Comparison of ENCODE assay signal across 8 mouse cellular contexts in genomic region chr16:96272929-96273619, GRCm38 (mm10). TPM values are rescaled to one million over a fixed set of nuclear protein-coding genes. Genes with fewer than 3 reads are reported as not detected.
DNase-seq lines count a peak whose midpoint lies in the region; ATAC-seq lines count a peak whose summit lies in the region.
"Had no signal": no experiment of that assay in that cellular context is flagged by ENCODE, and none has a peak within 500 bp of the region (broad histone marks: within the 10 kb centered on the region; RNA-seq: fewer than 3 reads in every experiment).

No protein-coding gene starts in this region.

- peak; percentile 88 for DNase-seq in layer of hippocampus, adult 9-11 months
- no peak for DNase-seq in layer of hippocampus, postnatal 14 days (ENCODE audit: low spot score in 2 of 2)
- DNase-seq in brain, adult 2 months (ENCODE audit: low read depth, low spot score), result peak; percentile 84
- DNase-seq in natural killer cell, adult 2 months (ENCODE audit: low spot score in 2 of 2), result peak; percentile 65 to 78
- DNase-seq in kidney, postnatal 4 days, result no peak
- no peak for DNase-seq in adipocyte (ENCODE audit: low spot score)

- ATAC-seq in CD4-positive, CD25-positive, alpha-beta regulatory T cell, adult 4 months, result peak; percentile 93

RNA-seq across cellular contexts. Expression of gene B3galt5, which starts 37.5 kb away (rescaled TPM):
- 10 to 100 TPM; 26.0 TPM for total RNA-seq in layer of hippocampus, postnatal 14 days (2021)
- 1 to 10 TPM; 2.1 to 2.7 TPM for polyA plus RNA-seq in CD4-positive, CD25-positive, alpha-beta regulatory T cell, adult 4 months (2017; shearing (Covaris generic))
- polyA plus RNA-seq: heart, postnatal 0 days had no signal

Comparison
In these comparisons a context has a peak if more than half of its experiments do, and no peak if none do; other contexts are left out.
1. DNase-seq: peak in layer of hippocampus, adult 9-11 months (single experiment), brain, adult 2 months (single experiment) and natural killer cell, adult 2 months (2 of 2); none in layer of hippocampus, postnatal 14 days (0 of 2), kidney, postnatal 4 days (0 of 2) and adipocyte (single experiment).